Mouse (Mus musculus): ENCODE data around the gene Plekha1. TPM values are rescaled to one million over a fixed set of nuclear protein-coding genes. Genes with fewer than 3 reads are reported as not detected.

Gene Plekha1
- polyA plus RNA-seq, 1 experiment from 2014 or later = 37.9 TPM

GRCm38 (mm10) chr7:130959868-130960267 lies 94.3 kb downstream of the Plekha1 start:
- Histone ChIP-seq H3K4me2 (no peak overlapping the region), H3K27ac (no peak overlapping the region), H3K9ac (replicated peaks) (no peak overlapping the region), H3K27me3 (no peaks in the 10 kb centered on the region), H3K4me1 (replicated peaks) (peaks cover 15% of the 10 kb centered on the region), H3K9me3 (no peaks in the 10 kb centered on the region), H3K4me3 (replicated peaks) (no peak overlapping the region), H3K36me3 (no peaks in the 10 kb centered on the region)
- ATAC-seq (ENCODE audit: insufficient number of reproducible peaks, insufficient read depth, low FRiP score, low TSS enrichment, low read depth) = no peak
- 23% methylated on average over 7 of the region's 7 CpGs for WGBS

GRCm38 (mm10) chr7:130961429-130961828 lies 95.9 kb downstream of the Plekha1 start:
- no peak overlapping the region for H3K4me2 ChIP-seq
- no peaks in the 10 kb centered on the region for H3K9me3 ChIP-seq
- H3K9ac ChIP-seq (replicated peaks) = no peak overlapping the region
- H3K36me3 ChIP-seq = no peaks in the 10 kb centered on the region
- peaks cover 31% of the 10 kb centered on the region for H3K4me1 ChIP-seq (replicated peaks)
- no peak overlapping the region for H3K4me3 ChIP-seq (replicated peaks)
- no peak overlapping the region for H3K27ac ChIP-seq
- no peak for ATAC-seq (ENCODE audit: insufficient number of reproducible peaks, insufficient read depth, low FRiP score, low TSS enrichment, low read depth)
- 54% methylated on average over 6 of the region's 6 CpGs for WGBS
- H3K27me3 ChIP-seq = no peaks in the 10 kb centered on the region

Small RNA genes within 50 kb of the gene (microRNA-seq; reads per million reads assigned to microRNA genes)
- not detected for gene Mir7061

Other genes starting within 250 kb of the Plekha1 start
- gene Btbd16, start 91.7 kb upstream of the Plekha1 start, polyA plus RNA-seq (2016; fragmentation: Nextera tagmentation; extraction: Ambion mirVana) = not detected in 2 replicates
- gene Htra1, start 70.4 kb downstream of the Plekha1 start, polyA plus RNA-seq (2016; fragmentation: Nextera tagmentation; extraction: Ambion mirVana) = 20.4 and 20.9 TPM in 2 replicates
- gene Dmbt1, start 166.3 kb downstream of the Plekha1 start, polyA plus RNA-seq (2016; fragmentation: Nextera tagmentation; extraction: Ambion mirVana) = 0.20 TPM in 1 of 2 replicates, not detected in the other